Mouse (Mus musculus): ENCODE measurements around the gene Zfp365.

The Zfp365 gene

DNA sequence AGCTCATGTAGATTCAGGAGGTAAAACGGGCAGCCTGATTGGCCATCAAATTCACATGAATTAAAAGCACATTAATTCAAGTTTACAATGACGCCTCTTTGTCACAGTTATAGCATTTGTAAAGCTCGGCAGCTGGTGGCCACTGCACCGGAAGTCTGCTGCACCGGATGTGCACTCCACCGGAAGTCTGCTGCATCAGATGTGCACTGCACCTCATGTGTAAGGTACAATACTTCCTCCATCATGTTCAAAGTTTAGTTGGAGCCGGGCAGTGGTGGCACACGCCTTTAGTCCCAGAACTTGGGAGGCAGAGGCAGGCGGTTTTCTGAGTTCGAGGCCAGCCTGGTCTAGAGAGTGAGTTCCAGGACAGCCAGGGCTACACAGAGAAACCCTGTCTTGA lies 70.9 kb downstream of the Zfp365 start:
- DNase-seq (ENCODE audit: low spot score in 2 of 2), result no peak

GRCm38 (mm10) chr10:67840735-67841134 lies 71.7 kb downstream of the Zfp365 start:
- no peak for DNase-seq (ENCODE audit: low spot score in 2 of 2)

DNA sequence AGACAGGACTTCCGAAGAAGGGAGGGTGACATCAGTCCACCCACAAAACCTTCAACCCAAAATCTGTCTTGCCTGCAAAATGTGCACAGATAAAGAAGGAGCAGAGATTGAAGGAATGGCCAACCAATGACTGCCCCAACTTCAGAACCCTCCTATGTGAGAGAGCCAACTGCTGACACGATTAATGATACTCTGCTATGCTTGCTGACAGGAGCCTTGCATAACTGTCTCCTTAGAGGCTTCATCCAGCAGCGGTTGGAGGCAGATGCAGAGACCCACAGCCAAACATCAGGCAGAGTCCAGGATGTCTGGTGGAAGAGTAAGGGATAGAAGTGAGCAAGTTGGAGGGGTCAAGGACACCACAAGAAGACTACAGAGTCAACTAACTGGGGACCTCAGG lies 73.3 kb downstream of the Zfp365 start:
- no peak for DNase-seq (ENCODE audit: low spot score in 2 of 2)

GRCm38 (mm10) chr10:67836426-67836825 lies 76.0 kb downstream of the Zfp365 start:
- no peak for DNase-seq (ENCODE audit: low spot score in 2 of 2)

Data from frontal cortex, postnatal 25 days (tissue).